Comparison of ENCODE assay signal across 9 mouse cellular contexts in genomic region chr19:30248822-30249221, GRCm38 (mm10). TPM values are rescaled to one million over a fixed set of nuclear protein-coding genes. Genes with fewer than 3 reads are reported as not detected.
DNase-seq lines count a peak whose midpoint lies in the region; ATAC-seq and TF ChIP-seq lines count a peak whose summit lies in the region.
"Had no signal": no experiment of that assay in that cellular context is flagged by ENCODE, and none has a peak within 500 bp of the region (broad histone marks: within the 10 kb centered on the region; RNA-seq: fewer than 3 reads in every experiment).

No protein-coding gene starts in this region.

- no peaks in the 10 kb centered on the region for H3K9me3 ChIP-seq in kidney, embryonic 15.5 days (replicated peaks)
- no peaks in the 10 kb centered on the region for H3K9me3 ChIP-seq in midbrain, postnatal 0 days (ENCODE audit: low read length)

- peaks cover 4% of the 10 kb centered on the region; the same call in 1 of the 2 replicates for H3K27me3 ChIP-seq in kidney, embryonic 15.5 days
- no peaks in the 10 kb centered on the region for H3K27me3 ChIP-seq in midbrain, postnatal 0 days (ENCODE audit: insufficient read depth, low read length)

- no peak overlapping the region for H3K9ac ChIP-seq in kidney, embryonic 15.5 days
- H3K9ac ChIP-seq in midbrain, postnatal 0 days (replicated peaks; ENCODE audit: low read length, poor library complexity, severe bottlenecking), result no peak overlapping the region

- TF ChIP-seq CTCF in midbrain, postnatal 0 days (IDR thresholded peaks at IDR 0.05), result peak; percentile 87

- WGBS in kidney, embryonic 15.5 days, result 7% methylated on average over 8 of the region's 8 CpGs
- WGBS in midbrain, postnatal 0 days, result 5% methylated on average over 8 of the region's 8 CpGs

- no peak overlapping the region for H3K4me3 ChIP-seq in kidney, embryonic 15.5 days (replicated peaks)
- H3K4me3 ChIP-seq in midbrain, postnatal 0 days (ENCODE audit: low read depth, low read length), result no peak overlapping the region

- no peak overlapping the region for H3K4me2 ChIP-seq in kidney, embryonic 15.5 days
- H3K4me2 ChIP-seq in midbrain, postnatal 0 days (ENCODE audit: low read depth, low read length, poor library complexity, severe bottlenecking), result no peak overlapping the region

- peak; percentile 3 for DNase-seq in kidney, adult 11 months
- DNase-seq in R1 (ENCODE audit: low read depth, low spot score), result peak; percentile 68
- DNase-seq in cerebellum, postnatal 14 days, result peak; percentile 74 to 75
- DNase-seq in gastrocnemius, postnatal 10 days, result peak; percentile 41
- peak; percentile 71 to 77 for DNase-seq in left cerebral cortex, adult 18-20 months (ENCODE audit: low spot score in 2 of 2)
- peak; percentile 78 for DNase-seq in midbrain, postnatal 0 days (ENCODE audit: low spot score)
- peak; percentile 17 to 21 for DNase-seq in thymus, postnatal 36 days

- H3K4me1 ChIP-seq in kidney, embryonic 15.5 days, result no peaks in the 10 kb centered on the region
- H3K4me1 ChIP-seq in midbrain, postnatal 0 days (ENCODE audit: insufficient read depth, low read length), result no peaks in the 10 kb centered on the region

- no peak for ATAC-seq in kidney, embryonic 15.5 days (replicated peaks; ENCODE audit: low FRiP score)
- ATAC-seq in midbrain, postnatal 0 days (ENCODE audit: low FRiP score), result no peak

- no peaks in the 10 kb centered on the region for H3K36me3 ChIP-seq in kidney, embryonic 15.5 days
- H3K36me3 ChIP-seq in midbrain, postnatal 0 days (ENCODE audit: insufficient read depth, low read length), result no peaks in the 10 kb centered on the region

- no peak overlapping the region for H3K27ac ChIP-seq in kidney, embryonic 15.5 days
- H3K27ac ChIP-seq in midbrain, postnatal 0 days (ENCODE audit: low read depth, low read length), result no peak overlapping the region

RNA-seq across cellular contexts. Expression of gene Mbl2, which starts 16.1 kb away (rescaled TPM):
- polyA plus RNA-seq in kidney, embryonic 15.5 days (2015; fragmentation: Nextera tagmentation; extraction: Ambion mirVana), result not detected in 2 replicates
- not detected for total RNA-seq in gastrocnemius, postnatal 10 days (2021)
- total RNA-seq in left cerebral cortex, adult 18-20 months (2021), result not detected
- not detected in 2 replicates for total RNA-seq in midbrain, postnatal 0 days (2014; rRNA removed)
- polyA plus RNA-seq in midbrain, postnatal 0 days (2015; fragmentation: Nextera tagmentation; extraction: Ambion mirVana), result not detected in 2 replicates
- total RNA-seq: neutrophil, adult 5-6 weeks had no signal

Comparison
In these comparisons a context has a peak if more than half of its experiments do, and no peak if none do; other contexts are left out.
1. DNase-seq: peak in every context shown above with its lines; median percentile 78 in midbrain, postnatal 0 days; 74 in cerebellum, postnatal 14 days; 74 in left cerebral cortex, adult 18-20 months; 68 in R1; 41 in gastrocnemius, postnatal 10 days; 19 in thymus, postnatal 36 days; 3 in kidney, adult 11 months.